Mouse (Mus musculus) embryonic facial prominence, embryonic 11.5 days (tissue): Measurements from ENCODE around the gene Vti1a. TPM values are rescaled to one million over a fixed set of nuclear protein-coding genes. Genes with fewer than 3 reads are reported as not detected.

Experiments used
- ATAC-seq: fragments of 200-750 bp; cut with Nextera tagmentation; replicated peaks from 2 replicates; pipeline ENCODE4 v1.8.0; 2017; ENCODE audit warnings: low read depth; ENCODE audit not compliant: insufficient number of reproducible peaks, low FRiP score, low TSS enrichment
- DNase-seq: peaks from one replicate; pipeline ENCODE4 v3.0.0-alpha.2; 2015; ENCODE audit warnings: low spot score
- H3K27ac ChIP-seq: fragments of 300-500 bp; sonication (generic); replicated peaks from 2 replicates; pipeline ENCODE4 v1.5.1; 2014; ENCODE audit warnings: mild to moderate bottlenecking, low read depth, low read length, control low read depth
- H3K27me3 ChIP-seq: fragments of 300-500 bp; sonication (generic); 2 replicates; pipeline ENCODE4 v1.6.1; 2014; ENCODE audit warnings: mild to moderate bottlenecking, low read length, moderate library complexity, mixed read lengths; ENCODE audit not compliant: control insufficient read depth, insufficient read depth
- H3K36me3 ChIP-seq: fragments of 300-500 bp; sonication (generic); replicated peaks from 2 replicates; pipeline ENCODE4 v1.6.1; 2014; ENCODE audit warnings: low read depth, mild to moderate bottlenecking, low read length, moderate library complexity, mixed read lengths; ENCODE audit not compliant: control insufficient read depth, insufficient read depth
- H3K4me1 ChIP-seq: fragments of 300-500 bp; sonication (generic); 2 replicates; pipeline ENCODE4 v1.6.1; 2014; ENCODE audit warnings: low read length, mixed read lengths; ENCODE audit not compliant: control insufficient read depth, insufficient read depth
- H3K4me2 ChIP-seq: fragments of 300-500 bp; sonication (generic); 2 replicates; pipeline ENCODE4 v1.6.1; 2014; ENCODE audit warnings: low read depth, mild to moderate bottlenecking, control low read depth, low read length, moderate library complexity
- H3K4me3 ChIP-seq: fragments of 300-500 bp; sonication (generic); 2 replicates; pipeline ENCODE4 v1.5.1; 2014; ENCODE audit warnings: low read depth, low read length, control low read depth
- H3K9ac ChIP-seq: fragments of 300-500 bp; sonication (generic); replicated peaks from 2 replicates; pipeline ENCODE4 v1.6.1; 2014; ENCODE audit warnings: mild to moderate bottlenecking, control low read depth, low read length
- H3K9me3 ChIP-seq: fragments of 300-500 bp; sonication (generic); replicated peaks from 2 replicates; pipeline ENCODE4 v1.6.1; 2016; ENCODE audit warnings: mild to moderate bottlenecking, low read length, inconsistent platforms, mixed read lengths; ENCODE audit not compliant: control insufficient read depth
- WGBS: fragments of 180-500 bp; shearing (Covaris S2); extraction: QIAGEN DNeasy Blood & Tissue Kit; methylation state at CpG from one replicate; pipeline ENCODE4 v1.1.7; 2014; 5-methylcytosine and 5-hydroxymethylcytosine counted together
- polyA plus RNA-seq: library from polyadenylated mRNA; unstranded; fragments of >200 nt; fragmentation: Nextera tagmentation; extraction: Ambion mirVana; gene quantifications from 2 replicates; pipeline ENCODE4 v1.2.1, GENCODE M21; 2014

Gene Vti1a
- polyA plus RNA-seq, 1 experiment from 2014 or later = 22.4 TPM

GRCm38 (mm10) chr19:55640251-55640650 lies 324.2 kb downstream of the Vti1a start:
- Histone ChIP-seq H3K4me2 (no peak overlapping the region), H3K27ac (no peak overlapping the region), H3K36me3 (no peaks in the 10 kb centered on the region), H3K4me1 (no peaks in the 10 kb centered on the region), H3K27me3 (no peaks in the 10 kb centered on the region), H3K9ac (no peak overlapping the region), H3K9me3 (no peaks in the 10 kb centered on the region), H3K4me3 (no peak overlapping the region)
- ATAC-seq (no peak), DNase-seq (no peak)
- WGBS = 89% methylated on average over 6 of the region's 6 CpGs

GRCm38 (mm10) chr19:55641891-55642290 lies 325.8 kb downstream of the Vti1a start:
- ATAC-seq (no peak), DNase-seq (no peak)
- no peaks in the 10 kb centered on the region for H3K9me3 ChIP-seq
- H3K27me3 ChIP-seq = no peaks in the 10 kb centered on the region
- H3K4me3 ChIP-seq = no peak overlapping the region
- H3K36me3 ChIP-seq = no peaks in the 10 kb centered on the region
- H3K4me1 ChIP-seq = no peaks in the 10 kb centered on the region
- H3K4me2 ChIP-seq = no peak overlapping the region
- no peak overlapping the region for H3K27ac ChIP-seq
- H3K9ac ChIP-seq = no peak overlapping the region
- 70% methylated on average over 2 of the region's 2 CpGs for WGBS

DNA sequence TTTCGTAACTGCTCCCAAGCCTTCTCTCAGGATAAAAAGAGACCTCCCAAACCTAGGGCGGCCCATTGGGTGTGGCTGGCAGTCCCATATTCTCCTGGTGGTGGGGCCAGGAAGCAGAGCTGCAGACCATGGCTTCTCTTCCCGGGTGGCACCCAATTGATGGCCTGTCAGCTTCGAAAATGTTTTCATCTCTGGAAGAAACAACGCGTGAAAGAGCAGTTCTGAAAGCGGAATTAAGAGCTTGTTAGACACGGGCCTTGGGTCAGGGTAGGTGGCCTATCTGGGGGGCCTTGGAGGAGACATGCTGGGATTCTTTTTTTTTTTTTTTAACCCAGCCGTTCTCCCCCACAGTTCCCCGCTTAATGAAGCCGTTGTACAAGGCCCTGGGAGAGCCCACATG lies 326.3 kb downstream of the Vti1a start:
- Histone ChIP-seq H3K27me3 (no peaks in the 10 kb centered on the region), H3K27ac (no peak overlapping the region), H3K36me3 (no peaks in the 10 kb centered on the region), H3K4me2 (no peak overlapping the region), H3K4me1 (no peaks in the 10 kb centered on the region), H3K9me3 (no peaks in the 10 kb centered on the region), H3K4me3 (no peak overlapping the region), H3K9ac (no peak overlapping the region)
- DNase-seq (no peak), ATAC-seq (no peak)
- 42% methylated on average over 11 of the region's 11 CpGs for WGBS

- no peaks in the 10 kb centered on the region for H3K9me3 ChIP-seq
- no peak overlapping the region for H3K27ac ChIP-seq
- ATAC-seq (no peak), DNase-seq (peak; percentile 47)
- WGBS = 10% methylated on average over 13 of the region's 14 CpGs
- H3K27me3 ChIP-seq = no peaks in the 10 kb centered on the region
- H3K9ac ChIP-seq = 0 out of 2 replicates have a peak overlapping the region, but pooled peaks have one; percentile 10
- H3K4me3 ChIP-seq = no peak overlapping the region
- H3K4me1 ChIP-seq = no peaks in the 10 kb centered on the region
- H3K36me3 ChIP-seq = no peaks in the 10 kb centered on the region
- H3K4me2 ChIP-seq = peak overlapping the region; percentile 34
Observed at GRCm38 (mm10) chr19:55643288-55643901, 327.3 kb downstream of the Vti1a start.

GRCm38 (mm10) chr19:55643931-55644330 lies 327.8 kb downstream of the Vti1a start:
- H3K9ac ChIP-seq = no peak overlapping the region
- H3K27me3 ChIP-seq = no peaks in the 10 kb centered on the region
- 65% methylated on average over 13 of the region's 13 CpGs for WGBS
- ATAC-seq = no peak
- no peaks in the 10 kb centered on the region for H3K36me3 ChIP-seq
- no peaks in the 10 kb centered on the region for H3K9me3 ChIP-seq
- H3K4me1 ChIP-seq = no peaks in the 10 kb centered on the region
- no peak overlapping the region for H3K27ac ChIP-seq
- peak overlapping the region; percentile 34; the same call in 1 of the 2 replicates for H3K4me2 ChIP-seq
- H3K4me3 ChIP-seq = no peak overlapping the region
- no peak for DNase-seq

- Histone ChIP-seq H3K4me3 (no peak overlapping the region), H3K27me3 (no peaks in the 10 kb centered on the region), H3K9me3 (no peaks in the 10 kb centered on the region), H3K4me2 (no peak overlapping the region), H3K27ac (no peak overlapping the region), H3K9ac (no peak overlapping the region), H3K4me1 (no peaks in the 10 kb centered on the region), H3K36me3 (no peaks in the 10 kb centered on the region)
- DNase-seq = no peak
- WGBS = 94% methylated on average over 10 of the region's 10 CpGs
- ATAC-seq = no peak
Observed at GRCm38 (mm10) chr19:55649363-55649762, 333.3 kb downstream of the Vti1a start.

DNA sequence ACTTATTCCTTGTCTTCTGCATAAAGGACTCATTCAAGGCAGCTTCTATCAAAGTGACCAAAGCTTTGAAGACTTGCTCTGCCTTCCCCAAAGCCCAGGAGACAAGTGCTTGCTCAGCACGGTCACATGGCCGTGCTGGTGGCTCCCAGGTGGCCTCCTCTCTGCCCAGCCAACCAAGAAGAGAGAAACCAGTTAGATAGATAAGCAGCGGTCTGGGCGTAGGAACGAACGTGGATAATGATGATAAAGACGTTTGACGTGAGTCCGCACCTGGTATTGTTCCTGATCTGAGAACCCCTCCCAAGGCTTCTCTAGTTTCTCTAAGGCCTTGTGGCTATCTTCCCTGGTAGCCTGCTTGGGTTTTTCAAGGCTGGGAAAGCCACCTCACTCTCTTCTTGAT lies 334.9 kb downstream of the Vti1a start:
- no peak for ATAC-seq
- no peak overlapping the region for H3K4me3 ChIP-seq
- WGBS = 86% methylated on average over 9 of the region's 9 CpGs

DNA sequence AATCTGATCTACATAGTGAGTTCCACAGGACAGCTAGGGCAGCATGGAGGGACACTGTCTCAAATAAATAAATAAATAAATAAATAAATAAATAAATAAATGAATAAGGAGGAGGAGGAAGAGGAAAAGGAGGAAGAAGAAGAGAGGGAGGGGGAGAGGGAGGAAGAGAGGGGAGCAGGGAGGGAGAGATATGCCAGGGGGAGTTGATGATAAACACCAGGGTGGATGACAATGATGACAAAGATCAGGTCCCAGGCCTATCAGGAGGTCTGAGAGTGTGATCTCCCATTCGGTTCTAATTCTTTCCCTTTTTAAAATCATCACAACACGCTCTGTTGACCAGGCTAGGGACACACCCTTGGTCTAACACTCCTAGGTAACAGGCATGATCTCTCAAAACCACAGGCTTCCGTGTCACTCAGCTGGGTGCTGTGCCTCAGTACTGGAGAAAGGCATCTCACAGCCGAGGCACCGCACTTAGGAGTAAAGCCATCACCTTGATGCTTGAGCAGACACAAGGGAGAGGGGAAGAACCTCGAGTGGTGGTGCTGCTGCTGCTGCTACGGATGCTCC lies 336.7 kb downstream of the Vti1a start:
- ATAC-seq = no peak
- Histone ChIP-seq H3K27ac (no peak overlapping the region), H3K9me3 (no peaks in the 10 kb centered on the region), H3K9ac (no peak overlapping the region), H3K27me3 (no peaks in the 10 kb centered on the region), H3K4me3 (no peak overlapping the region), H3K36me3 (no peaks in the 10 kb centered on the region), H3K4me2 (no peak overlapping the region), H3K4me1 (no peaks in the 10 kb centered on the region)
- WGBS = 84% methylated on average over 7 of the region's 7 CpGs
- DNase-seq = no peak

More for the DNA sequence above, 334.9 kb downstream of the Vti1a start:
- Histone ChIP-seq H3K27me3 (no peaks in the 10 kb centered on the region), H3K4me1 (no peaks in the 10 kb centered on the region), H3K4me2 (no peak overlapping the region), H3K27ac (no peak overlapping the region), H3K9ac (no peak overlapping the region), H3K9me3 (no peaks in the 10 kb centered on the region), H3K36me3 (no peaks in the 10 kb centered on the region)
- DNase-seq = no peak
